Mouse (Mus musculus) neural tube, embryonic 10.5 days (tissue): ENCODE data around the gene Nab1.

Experiments used
- DNase-seq: peaks from one replicate; pipeline ENCODE4 v3.0.0-alpha.2; 2017; ENCODE audit warnings: low spot score; ENCODE audit errors: extremely low spot score

Nab1 gene

GRCm38 (mm10) chr1:52474291-52474690 is 26.2 kb downstream of the Nab1 start:
- DNase-seq = no peak

- DNase-seq = peak; percentile 38
Observed at GRCm38 (mm10) chr1:52470811-52471489, 29.5 kb downstream of the Nab1 start.

GRCm38 (mm10) chr1:52470326-52470725 is 30.2 kb downstream of the Nab1 start:
- no peak for DNase-seq

GRCm38 (mm10) chr1:52466518-52467120 is 33.9 kb downstream of the Nab1 start:
- DNase-seq = no peak

GRCm38 (mm10) chr1:52465830-52466229 is 34.6 kb downstream of the Nab1 start:
- DNase-seq = no peak

GRCm38 (mm10) chr1:52465264-52465663 is 35.2 kb downstream of the Nab1 start:
- no peak for DNase-seq

GRCm38 (mm10) chr1:52463305-52463704 is 37.2 kb downstream of the Nab1 start:
- DNase-seq = no peak

- DNase-seq = no peak
Observed at GRCm38 (mm10) chr1:52456571-52456970, 43.9 kb downstream of the Nab1 start.

GRCm38 (mm10) chr1:52454509-52455001 is 45.9 kb downstream of the Nab1 start:
- DNase-seq = no peak

- no peak for DNase-seq
Observed at GRCm38 (mm10) chr1:52451360-52451759, 49.1 kb downstream of the Nab1 start.

GRCm38 (mm10) chr1:52435856-52436255 is 64.6 kb downstream of the Nab1 start:
- no peak for DNase-seq

- no peak for DNase-seq
Observed at GRCm38 (mm10) chr1:52434085-52434484, 66.4 kb downstream of the Nab1 start.

GRCm38 (mm10) chr1:52431806-52432205 is 68.7 kb downstream of the Nab1 start:
- no peak for DNase-seq

GRCm38 (mm10) chr1:52430606-52431005 is 69.9 kb downstream of the Nab1 start:
- DNase-seq = no peak

- DNase-seq = no peak
Observed at GRCm38 (mm10) chr1:52430116-52430515, 70.4 kb downstream of the Nab1 start.

GRCm38 (mm10) chr1:52427841-52428464 is 72.5 kb downstream of the Nab1 start:
- DNase-seq = peak; percentile 22

GRCm38 (mm10) chr1:52423846-52424245 is 76.6 kb downstream of the Nab1 start:
- DNase-seq = no peak

- DNase-seq = no peak
Observed at GRCm38 (mm10) chr1:52423057-52423456, 77.4 kb downstream of the Nab1 start.

- no peak for DNase-seq
Observed at GRCm38 (mm10) chr1:52422137-52422536, 78.3 kb downstream of the Nab1 start.

GRCm38 (mm10) chr1:52421623-52422022 is 78.9 kb downstream of the Nab1 start:
- DNase-seq = no peak

GRCm38 (mm10) chr1:52419088-52419819 is 81.2 kb downstream of the Nab1 start:
- DNase-seq = no peak
